Mouse (Mus musculus): ENCODE results near the gene Cptp.

Gene Cptp

GRCm38 (mm10) chr4:155893212-155893690 lies 24.0 kb upstream of the Cptp start:
- ChIA-PET POLR2A (interaction anchor here in 2 of 4 experiments (0.7 to 4.2 kb wide), 6 partner anchors 13 to 138 kb away, joined by 4 to 31 read pairs (median 7); partner anchors contain the start of genes Cptp (in 2 of the 2), Ints11 (in 2 of the 2) and Ube2j2 (in 1 of the 2)), CTCF (interaction anchor here in 1 of 4 experiments (1.9 to 2.8 kb wide), 2 partner anchors 59 to 66 kb away, joined by 4 to 7 read pairs; no protein-coding TSS in a partner anchor)

- POLR2A ChIA-PET, result interaction anchor here in 3 of 4 experiments (0.6 to 3.4 kb wide), 19 partner anchors 8 to 223 kb away, joined by 3 to 9 read pairs (median 4); partner anchors contain the start of genes Ube2j2 (in 2 of the 3), 9430015G10Rik (in 1 of the 3), Aurkaip1 (in 1 of the 3) and Cptp (in 1 of the 3)
- CTCF ChIA-PET, result interaction anchor here in 1 of 4 experiments (1.9 to 2.8 kb wide), 2 partner anchors 59 to 67 kb away, joined by 4 to 7 read pairs; no protein-coding TSS in a partner anchor
These were observed 23.4 kb upstream of the Cptp start for GRCm38 (mm10) chr4:155892438-155893211.

- CTCF ChIA-PET, result interaction anchor here in 3 of 4 experiments (0.6 to 2.8 kb wide), 6 partner anchors 12 to 186 kb away, joined by 3 to 7 read pairs (median 3); no protein-coding TSS in a partner anchor
- POLR2A ChIA-PET, result interaction anchor here in 3 of 4 experiments (0.6 to 3.4 kb wide), 24 partner anchors 9 to 306 kb away, joined by 3 to 9 read pairs (median 4); partner anchors contain the start of genes Ube2j2 (in 3 of the 3), 9430015G10Rik (in 1 of the 3), Aurkaip1 (in 1 of the 3) and C1qtnf12 (in 1 of the 3)
These were observed 22.8 kb upstream of the Cptp start for GRCm38 (mm10) chr4:155892017-155892416.

- POLR2A ChIA-PET, result interaction anchor here in 3 of 4 experiments (0.7 to 3.4 kb wide), 25 partner anchors 8 to 307 kb away, joined by 3 to 9 read pairs (median 4); partner anchors contain the start of genes Ube2j2 (in 3 of the 3), 9430015G10Rik (in 1 of the 3), Aurkaip1 (in 1 of the 3) and C1qtnf12 (in 1 of the 3)
- CTCF ChIA-PET, result interaction anchor here in 3 of 4 experiments (0.5 to 2.8 kb wide), 7 partner anchors 13 to 221 kb away, joined by 3 to 7 read pairs (median 3); no protein-coding TSS in a partner anchor
These were observed 22.3 kb upstream of the Cptp start, which contains the start of the genes Pusl1 and Acap3 for GRCm38 (mm10) chr4:155891551-155892001. Gene Pusl1, minus strand, starts transcription at chr4:155891781. Gene Acap3, plus strand, starts transcription at chr4:155891822.

GRCm38 (mm10) chr4:155891011-155891471 lies 21.8 kb upstream of the Cptp start:
- CTCF ChIA-PET, result interaction anchor here in 3 of 4 experiments (0.5 to 1.0 kb wide), 6 partner anchors 9 to 222 kb away, joined by 3 to 4 read pairs (median 3); no protein-coding TSS in a partner anchor

GRCm38 (mm10) chr4:155889316-155889715 lies 20.1 kb upstream of the Cptp start:
- ChIA-PET POLR2A (interaction anchor here in 2 of 4 experiments (0.6 to 1.5 kb wide), 7 partner anchors 9 to 408 kb away, joined by 3 to 4 read pairs (median 3); no protein-coding TSS in a partner anchor), CTCF (interaction anchor here in 1 of 4 experiments (0.7 kb wide), 1 partner anchor 15 kb away, joined by 3 read pairs; no protein-coding TSS in a partner anchor)

More at GRCm38 (mm10) chr4:155891011-155891471, 21.8 kb upstream of the Cptp start:
- POLR2A ChIA-PET, result interaction anchor here in 3 of 4 experiments (0.6 to 3.4 kb wide), 19 partner anchors 8 to 307 kb away, joined by 3 to 9 read pairs (median 3); partner anchors contain the start of genes Ube2j2 (in 2 of the 3), 9430015G10Rik (in 1 of the 3), Aurkaip1 (in 1 of the 3) and C1qtnf12 (in 1 of the 3)

GRCm38 (mm10) chr4:155888181-155888580 lies 18.9 kb upstream of the Cptp start:
- CTCF ChIA-PET, result interaction anchor here in 1 of 4 experiments (0.7 kb wide), 1 partner anchor 40 kb away, joined by 3 read pairs; no protein-coding TSS in a partner anchor
- POLR2A ChIA-PET, result interaction anchor here in 2 of 4 experiments (0.6 to 1.5 kb wide), 6 partner anchors 19 to 75 kb away, joined by 3 read pairs; partner anchors contain the start of genes Ccnl2 (in 1 of the 2), Cptp (in 1 of the 2) and Ints11 (in 1 of the 2)

- ChIA-PET POLR2A (interaction anchor here in 2 of 4 experiments (1.1 to 3.3 kb wide), 4 partner anchors 22 to 70 kb away, joined by 3 to 14 read pairs (median 3); partner anchors contain the start of gene Tas1r3 (in 1 of the 2)), CTCF (interaction anchor here in 1 of 4 experiments (0.7 kb wide), 1 partner anchor 39 kb away, joined by 3 read pairs; no protein-coding TSS in a partner anchor)
These were observed 18.4 kb upstream of the Cptp start for GRCm38 (mm10) chr4:155887674-155888073.

GRCm38 (mm10) chr4:155886330-155886729 lies 17.1 kb upstream of the Cptp start:
- CTCF ChIA-PET, result interaction anchor here in 2 of 4 experiments (1.1 to 1.4 kb wide), 2 partner anchors 9 to 53 kb away, joined by 3 to 4 read pairs; no protein-coding TSS in a partner anchor
- POLR2A ChIA-PET, result interaction anchor here in 3 of 4 experiments (0.8 to 3.3 kb wide), 7 partner anchors 9 to 350 kb away, joined by 3 to 14 read pairs (median 3); partner anchors contain the start of genes Cptp (in 1 of the 3), Ints11 (in 1 of the 3) and Tas1r3 (in 1 of the 3)

- POLR2A ChIA-PET, result interaction anchor here in 2 of 4 experiments (0.8 to 2.1 kb wide), 5 partner anchors 8 to 148 kb away, joined by 3 to 6 read pairs (median 3); partner anchors contain the start of genes Acap3 (in 1 of the 2), Cptp (in 1 of the 2), Ints11 (in 1 of the 2) and Pusl1 (in 1 of the 2)
- CTCF ChIA-PET, result no interaction called here
These were observed 14.3 kb upstream of the Cptp start for GRCm38 (mm10) chr4:155883587-155883986.

GRCm38 (mm10) chr4:155871404-155871803 lies 2.2 kb upstream of the Cptp start:
- ChIA-PET CTCF (interaction anchor here in 1 of 4 experiments (0.5 kb wide), 1 partner anchor 23 kb away, joined by 3 read pairs; no protein-coding TSS in a partner anchor), POLR2A (interaction anchor here in 2 of 4 experiments (1.1 to 3.3 kb wide), 3 partner anchors 12 to 23 kb away, joined by 3 to 10 read pairs (median 4); no protein-coding TSS in a partner anchor)

- ChIA-PET CTCF (interaction anchor here in 2 of 4 experiments (0.5 to 1.7 kb wide), 7 partner anchors 10 to 100 kb away, joined by 3 to 7 read pairs (median 4); no protein-coding TSS in a partner anchor), POLR2A (interaction anchor here in 3 of 4 experiments (0.6 to 3.3 kb wide), 38 partner anchors 8 to 241 kb away, joined by 3 to 16 read pairs (median 4); partner anchors contain the start of genes Ube2j2 (in 2 of the 3), 9430015G10Rik (in 1 of the 3), Acap3 (in 1 of the 3) and Atad3a (in 1 of the 3))
These were observed 484 bp downstream of the Cptp start for GRCm38 (mm10) chr4:155868614-155869298.

- ChIA-PET POLR2A (interaction anchor here in 1 of 4 experiments (1.2 to 3.6 kb wide), 2 partner anchors 23 kb away, joined by 6 to 14 read pairs; partner anchors contain the start of gene Mxra8), CTCF (interaction anchor here in 1 of 4 experiments (0.8 kb wide), 1 partner anchor 92 kb away, joined by 3 read pairs; no protein-coding TSS in a partner anchor)
These were observed 6.2 kb downstream of the Cptp start, which contains the start of gene Tas1r3 for GRCm38 (mm10) chr4:155863001-155863400. Gene Tas1r3, minus strand, starts transcription at chr4:155863362.

GRCm38 (mm10) chr4:155861787-155862186 lies 7.5 kb downstream of the Cptp start:
- CTCF ChIA-PET, result no interaction called here
- POLR2A ChIA-PET, result interaction anchor here in 2 of 4 experiments (0.6 to 1.7 kb wide), 3 partner anchors 8 to 58 kb away, joined by 3 read pairs; no protein-coding TSS in a partner anchor

GRCm38 (mm10) chr4:155859318-155859717 lies 9.9 kb downstream of the Cptp start:
- ChIA-PET CTCF (interaction anchor here (1.0 to 1.5 kb wide), 5 partner anchors 10 to 46 kb away, joined by 3 to 7 read pairs (median 3); partner anchors contain the start of genes Cptp (in 2 of the 4) and Ints11 (in 2 of the 4)), POLR2A (interaction anchor here (0.6 to 3.1 kb wide), 16 partner anchors 10 to 376 kb away, joined by 3 to 20 read pairs (median 4); partner anchors contain the start of genes Aurkaip1 (in 2 of the 4), Cptp (in 2 of the 4), Dvl1 (in 2 of the 4) and Ints11 (in 2 of the 4))

- CTCF ChIA-PET, result no interaction called here
- POLR2A ChIA-PET, result interaction anchor here in 1 of 4 experiments (1.1 kb wide), 1 partner anchor 40 kb away, joined by 7 read pairs; no protein-coding TSS in a partner anchor
These were observed 12.4 kb downstream of the Cptp start for GRCm38 (mm10) chr4:155856881-155857280.

All from embryonic stem cell, embryonic (primary cell).